Mouse (Mus musculus) liver, embryonic 11.5 days (tissue): ENCODE data around the gene Exoc4. TPM values are rescaled to one million over a fixed set of nuclear protein-coding genes. Genes with fewer than 3 reads are reported as not detected.

Experiments used
- ATAC-seq: fragments of 200-750 bp; cut with Nextera tagmentation; replicated peaks from 2 replicates; pipeline ENCODE4 v1.8.0; 2017; ENCODE audit warnings: moderate number of reproducible peaks, mild to moderate bottlenecking, moderate TSS enrichment, moderate library complexity; ENCODE audit not compliant: low FRiP score
- DNase-seq: peaks from one replicate; pipeline ENCODE4 v3.0.0-alpha.2; 2017; ENCODE audit warnings: low spot score
- H3K27ac ChIP-seq: fragments of 300-500 bp; sonication (generic); 2 replicates; pipeline ENCODE4 v1.5.1; 2014; ENCODE audit warnings: mild to moderate bottlenecking, low read depth, low read length, control low read depth
- H3K27me3 ChIP-seq: fragments of 300-500 bp; sonication (generic); replicated peaks from 2 replicates; pipeline ENCODE4 v1.6.1; 2014; ENCODE audit warnings: low read length, mixed read lengths; ENCODE audit not compliant: control insufficient read depth, insufficient read depth
- H3K36me3 ChIP-seq: fragments of 300-500 bp; sonication (generic); 2 replicates; pipeline ENCODE4 v1.6.1; 2014; ENCODE audit warnings: mild to moderate bottlenecking, low read length, moderate library complexity, mixed read lengths; ENCODE audit not compliant: control insufficient read depth, insufficient read depth
- H3K4me1 ChIP-seq: fragments of 300-500 bp; sonication (generic); replicated peaks from 2 replicates; pipeline ENCODE4 v1.6.1; 2014; ENCODE audit warnings: low read length, mixed read lengths; ENCODE audit not compliant: control insufficient read depth, insufficient read depth
- H3K4me2 ChIP-seq: fragments of 300-500 bp; sonication (generic); 2 replicates; pipeline ENCODE4 v1.6.1; 2014; ENCODE audit warnings: mild to moderate bottlenecking, control low read depth, moderate library complexity
- H3K4me3 ChIP-seq: fragments of 300-500 bp; sonication (generic); 2 replicates; pipeline ENCODE4 v1.5.1; 2014; ENCODE audit warnings: low read depth, low read length, control low read depth
- H3K9ac ChIP-seq: fragments of 300-500 bp; sonication (generic); 2 replicates; pipeline ENCODE4 v1.6.1; 2014; ENCODE audit warnings: low read depth, low read length, control low read depth
- H3K9me3 ChIP-seq: fragments of 300-500 bp; sonication (generic); 2 replicates; pipeline ENCODE4 v1.6.1; 2016; ENCODE audit warnings: low read length, inconsistent platforms, mixed read lengths; ENCODE audit not compliant: control insufficient read depth
- WGBS: fragments of 180-500 bp; shearing (Covaris S2); extraction: QIAGEN DNeasy Blood & Tissue Kit; methylation state at CpG from one replicate; pipeline ENCODE4 v1.1.7; 2014; 5-methylcytosine and 5-hydroxymethylcytosine counted together
- polyA plus RNA-seq: library from polyadenylated mRNA; unstranded; fragments of >200 nt; fragmentation: Nextera tagmentation; extraction: Ambion mirVana; gene quantifications from 2 replicates; pipeline ENCODE4 v1.2.1, GENCODE M21; 2014

The Exoc4 gene
- polyA plus RNA-seq, 1 experiment from 2014 or later, result 20.9 TPM

DNA sequence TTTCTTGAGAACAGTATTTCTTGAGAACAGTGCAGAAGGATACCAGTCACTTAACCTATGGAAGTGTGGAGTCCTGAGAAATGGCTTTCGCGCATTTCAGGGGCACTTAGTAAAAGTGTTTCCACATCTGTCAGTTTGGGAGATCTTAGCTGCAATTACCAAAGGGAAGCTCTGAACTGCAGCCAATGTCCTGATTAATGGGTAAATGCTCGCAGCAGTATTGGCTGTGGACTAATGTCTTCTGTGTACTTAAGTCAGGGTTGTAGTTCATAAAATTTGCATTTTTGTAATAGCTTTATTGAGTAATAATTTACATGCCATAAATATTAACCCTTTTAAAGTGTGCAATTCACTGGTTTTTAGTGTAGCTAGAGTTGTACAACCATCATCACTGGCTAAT, 709.4 kb downstream of the Exoc4 start:
- no peaks in the 10 kb centered on the region for H3K27me3 ChIP-seq
- ATAC-seq (no peak), DNase-seq (no peak)
- no peak overlapping the region for H3K4me3 ChIP-seq
- no peaks in the 10 kb centered on the region for H3K36me3 ChIP-seq
- H3K4me2 ChIP-seq, result no peak overlapping the region
- no peaks in the 10 kb centered on the region for H3K4me1 ChIP-seq
- H3K9me3 ChIP-seq, result no peaks in the 10 kb centered on the region
- H3K27ac ChIP-seq, result no peak overlapping the region
- H3K9ac ChIP-seq, result no peak overlapping the region
- WGBS, result 87% methylated on average over 3 of the region's 3 CpGs

DNA sequence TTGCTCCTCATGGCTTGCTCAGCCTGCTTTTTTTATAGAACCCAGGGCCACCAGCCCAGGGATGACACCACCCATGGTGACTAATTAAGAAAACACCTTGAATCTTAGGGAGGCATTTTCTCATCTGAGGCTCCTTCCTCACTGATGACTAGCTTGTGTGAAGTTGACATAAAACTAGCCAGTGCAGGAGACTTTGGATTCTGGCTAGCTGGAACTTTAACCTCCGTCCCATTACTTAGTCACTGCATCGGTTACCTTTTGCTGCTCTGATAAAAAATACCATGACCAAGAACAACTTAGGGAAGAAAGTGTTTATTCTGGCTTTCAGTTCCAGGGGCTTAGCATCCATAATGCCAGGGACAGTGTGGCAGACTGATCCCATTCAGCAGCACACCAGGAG, 711.9 kb downstream of the Exoc4 start:
- 86% methylated on average over 2 of the region's 2 CpGs for WGBS
- DNase-seq, result no peak

DNA sequence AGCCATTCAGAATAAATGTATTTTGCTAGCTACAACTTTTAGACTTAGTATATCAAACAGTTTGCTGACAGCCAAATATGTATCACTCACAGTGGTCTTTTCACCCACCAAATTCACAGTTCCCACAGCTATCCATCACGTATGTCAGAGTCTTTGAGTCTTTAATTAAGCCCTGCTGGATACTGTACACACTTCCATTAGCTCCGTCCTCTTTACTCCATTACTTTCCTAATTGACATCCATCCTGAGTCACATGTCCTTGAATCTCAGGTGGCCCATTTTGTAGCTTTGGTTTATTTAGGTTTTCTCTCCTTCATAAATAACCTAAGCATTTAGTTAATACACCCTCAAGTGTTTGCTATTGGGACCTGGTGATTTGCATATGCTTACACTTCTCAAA, 714.2 kb downstream of the Exoc4 start:
- Histone ChIP-seq H3K27ac (no peak overlapping the region), H3K9ac (no peak overlapping the region), H3K9me3 (no peaks in the 10 kb centered on the region), H3K4me1 (no peaks in the 10 kb centered on the region), H3K4me2 (no peak overlapping the region), H3K27me3 (no peaks in the 10 kb centered on the region), H3K36me3 (no peaks in the 10 kb centered on the region), H3K4me3 (no peak overlapping the region)
- DNase-seq (no peak), ATAC-seq (no peak)
- 75% methylated on average over 2 of the region's 2 CpGs for WGBS

More for the DNA sequence above, 711.9 kb downstream of the Exoc4 start:
- no peaks in the 10 kb centered on the region for H3K9me3 ChIP-seq
- no peaks in the 10 kb centered on the region for H3K27me3 ChIP-seq
- H3K4me2 ChIP-seq, result no peak overlapping the region
- no peak for ATAC-seq
- H3K36me3 ChIP-seq, result no peaks in the 10 kb centered on the region
- H3K4me3 ChIP-seq, result no peak overlapping the region
- H3K9ac ChIP-seq, result no peak overlapping the region
- no peak overlapping the region for H3K27ac ChIP-seq
- H3K4me1 ChIP-seq, result no peaks in the 10 kb centered on the region

DNA sequence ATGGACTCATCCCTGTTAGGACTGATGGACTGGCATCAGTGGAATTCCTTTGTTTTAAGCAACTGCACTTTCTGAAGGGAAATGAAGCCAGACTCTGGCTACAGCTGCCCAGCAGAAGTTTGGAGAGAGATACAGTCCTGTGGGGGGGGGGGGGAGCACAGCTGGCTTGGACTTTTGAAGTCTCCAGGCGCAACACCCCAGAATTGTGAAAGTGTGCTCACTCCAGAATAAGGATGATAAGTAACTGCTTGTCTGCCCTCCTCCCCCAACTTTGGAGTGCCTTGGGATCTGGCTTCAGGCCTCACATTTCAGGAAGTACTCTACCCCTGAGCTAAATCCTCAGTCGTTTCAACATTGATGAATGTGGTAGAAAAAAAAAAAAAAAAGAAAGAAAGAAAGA, 716.7 kb downstream of the Exoc4 start:
- Histone ChIP-seq H3K4me2 (no peak overlapping the region), H3K9ac (no peak overlapping the region), H3K27me3 (no peaks in the 10 kb centered on the region), H3K4me3 (no peak overlapping the region), H3K9me3 (no peaks in the 10 kb centered on the region), H3K27ac (no peak overlapping the region), H3K4me1 (no peaks in the 10 kb centered on the region), H3K36me3 (no peaks in the 10 kb centered on the region)
- 40% methylated on average over 2 of the region's 2 CpGs for WGBS
- ATAC-seq (no peak), DNase-seq (no peak)

DNA sequence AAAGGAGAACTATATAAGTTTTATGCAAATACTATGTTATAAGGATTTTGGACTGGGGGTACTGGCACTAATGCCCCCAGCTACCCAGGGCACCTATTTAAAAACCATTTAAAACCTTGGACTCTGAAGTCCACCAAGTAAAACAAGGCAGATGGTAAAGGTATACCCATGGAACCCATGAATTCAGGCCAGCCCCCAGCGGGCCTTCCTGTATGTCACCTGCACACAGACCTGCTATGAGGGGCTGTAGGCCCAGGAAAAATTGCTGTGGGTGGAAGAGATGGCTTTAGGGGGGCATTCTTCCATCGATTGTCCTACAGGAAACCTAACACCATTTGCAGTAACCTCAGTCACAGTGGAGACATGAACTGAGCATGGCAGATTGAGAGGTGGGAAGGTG, 719.9 kb downstream of the Exoc4 start:
- DNase-seq (no peak), ATAC-seq (no peak)
- WGBS, result 73% methylated on average over 2 of the region's 2 CpGs
- no peak overlapping the region for H3K4me2 ChIP-seq
- H3K27me3 ChIP-seq, result no peaks in the 10 kb centered on the region
- H3K36me3 ChIP-seq, result no peaks in the 10 kb centered on the region
- H3K9me3 ChIP-seq, result no peaks in the 10 kb centered on the region
- H3K9ac ChIP-seq, result no peak overlapping the region
- H3K27ac ChIP-seq, result no peak overlapping the region
- no peak overlapping the region for H3K4me3 ChIP-seq
- no peaks in the 10 kb centered on the region for H3K4me1 ChIP-seq

DNA sequence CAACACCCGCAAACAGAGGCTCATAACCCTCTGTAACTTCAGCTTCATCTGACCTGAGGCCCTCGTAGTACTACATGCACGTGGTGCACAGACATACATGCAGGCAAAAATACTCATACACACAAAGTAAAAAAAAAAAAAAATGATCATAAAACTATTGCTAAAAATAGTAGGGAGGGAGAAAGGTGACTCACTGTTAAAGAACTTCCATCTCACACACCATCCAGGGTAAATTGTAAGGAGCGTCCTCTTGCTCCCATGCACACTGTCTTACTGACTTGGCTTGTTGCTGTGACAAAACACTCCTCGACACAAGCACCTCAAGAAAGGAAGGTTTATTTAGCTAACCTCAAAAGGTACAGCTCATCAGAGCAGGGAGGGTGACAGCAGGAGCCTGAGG, 723.9 kb downstream of the Exoc4 start:
- Histone ChIP-seq H3K36me3 (no peaks in the 10 kb centered on the region), H3K27ac (no peak overlapping the region), H3K4me2 (no peak overlapping the region), H3K4me3 (no peak overlapping the region), H3K9me3 (no peaks in the 10 kb centered on the region), H3K9ac (no peak overlapping the region), H3K4me1 (no peaks in the 10 kb centered on the region), H3K27me3 (no peaks in the 10 kb centered on the region)
- 87% methylated on average over 5 of the region's 5 CpGs for WGBS
- ATAC-seq (no peak), DNase-seq (no peak)

DNA sequence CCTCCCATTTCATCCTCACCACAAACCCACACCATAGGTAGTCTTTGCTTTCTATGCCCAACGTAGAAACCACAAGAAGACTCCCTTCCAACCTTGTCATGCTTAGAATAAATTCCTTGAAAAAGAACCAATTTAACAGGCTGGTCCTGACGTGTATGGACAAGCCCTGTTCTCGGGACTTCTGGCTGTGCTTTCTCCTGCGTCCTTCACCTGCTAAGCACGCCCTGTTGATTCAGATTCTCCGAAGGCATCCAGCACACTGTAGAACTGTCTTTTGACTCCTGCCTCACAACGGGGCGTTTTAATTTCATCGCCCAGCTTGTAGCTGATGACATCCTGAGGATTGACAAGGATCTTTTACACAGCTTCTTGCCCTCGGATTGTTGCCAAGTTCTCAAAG, 727.7 kb downstream of the Exoc4 start:
- H3K9me3 ChIP-seq, result no peaks in the 10 kb centered on the region
- WGBS, result 86% methylated on average over 10 of the region's 10 CpGs
- no peak for DNase-seq
- H3K27me3 ChIP-seq, result no peaks in the 10 kb centered on the region
- H3K4me3 ChIP-seq, result no peak overlapping the region
- no peak overlapping the region for H3K9ac ChIP-seq
- H3K27ac ChIP-seq, result no peak overlapping the region
- H3K4me1 ChIP-seq, result no peaks in the 10 kb centered on the region
- no peaks in the 10 kb centered on the region for H3K36me3 ChIP-seq
- ATAC-seq, result no peak
- H3K4me2 ChIP-seq, result no peak overlapping the region

DNA sequence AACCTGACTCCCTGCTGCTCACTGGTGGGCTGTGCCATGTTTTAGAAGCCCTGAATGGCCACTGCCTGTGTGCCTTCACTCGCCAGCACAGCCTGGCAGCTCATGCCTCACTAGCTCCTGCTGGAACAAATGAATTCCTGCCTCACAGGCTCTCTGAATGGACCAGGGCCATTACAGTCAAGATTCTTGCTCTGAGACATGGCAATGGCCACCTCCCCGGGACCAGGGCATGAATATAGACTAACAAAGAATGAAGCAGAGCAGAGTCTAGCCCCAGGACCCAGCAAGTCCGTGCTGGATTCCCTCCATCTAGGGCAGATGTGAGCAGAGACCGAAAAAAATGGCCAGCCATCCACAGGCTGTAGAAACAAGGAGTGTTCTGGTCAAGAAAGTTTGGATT, 728.6 kb downstream of the Exoc4 start:
- no peak for DNase-seq
- H3K9ac ChIP-seq, result no peak overlapping the region
- H3K27ac ChIP-seq, result no peak overlapping the region
- no peaks in the 10 kb centered on the region for H3K4me1 ChIP-seq
- whole genome bisulfite sequencing, result 73% methylated on average over 4 of the region's 4 CpGs
- no peak overlapping the region for H3K4me2 ChIP-seq
- H3K27me3 ChIP-seq, result no peaks in the 10 kb centered on the region
- no peaks in the 10 kb centered on the region for H3K36me3 ChIP-seq
- ATAC-seq, result no peak
- no peaks in the 10 kb centered on the region for H3K9me3 ChIP-seq
- H3K4me3 ChIP-seq, result no peak overlapping the region

DNA sequence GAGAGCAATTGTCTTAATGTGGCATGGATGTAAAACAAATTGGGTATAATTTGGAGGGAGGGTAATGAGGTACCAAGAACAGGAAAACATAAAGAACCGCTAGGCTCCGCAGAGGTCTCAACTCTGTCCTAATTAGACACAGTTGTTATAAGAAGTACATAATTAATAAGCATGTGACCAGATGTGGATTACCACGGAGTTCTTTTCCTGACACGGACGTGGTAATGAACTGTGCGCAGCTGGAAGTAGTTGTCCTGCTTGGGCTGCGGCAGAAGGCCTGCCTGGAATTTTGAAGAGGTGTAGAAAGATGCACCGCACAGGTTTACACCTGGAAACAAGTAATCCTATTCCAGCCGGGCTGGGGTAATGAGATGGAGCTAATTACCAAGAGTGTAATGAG, 729.0 kb downstream of the Exoc4 start:
- Histone ChIP-seq H3K4me1 (no peaks in the 10 kb centered on the region), H3K9me3 (no peaks in the 10 kb centered on the region), H3K4me3 (no peak overlapping the region), H3K27ac (no peak overlapping the region), H3K27me3 (no peaks in the 10 kb centered on the region), H3K4me2 (no peak overlapping the region), H3K36me3 (no peaks in the 10 kb centered on the region), H3K9ac (no peak overlapping the region)
- ATAC-seq (no peak), DNase-seq (no peak)
- WGBS, result 90% methylated on average over 9 of the region's 9 CpGs
